Comparison of ENCODE assay signal across 14 mouse cellular contexts in genomic region chr5:132089496-132090250, GRCm38 (mm10).
DNase-seq lines count a peak whose midpoint lies in the region; ATAC-seq and TF ChIP-seq lines count a peak whose summit lies in the region.
"Had no signal": no experiment of that assay in that cellular context is flagged by ENCODE, and none has a peak within 500 bp of the region (broad histone marks: within the 10 kb centered on the region; RNA-seq: fewer than 3 reads in every experiment).

No protein-coding gene starts in this region.

- no peak overlapping the region for H3K9ac ChIP-seq in forebrain, embryonic 14.5 days (ENCODE audit: low read length)
- no peak overlapping the region for H3K9ac ChIP-seq in hindbrain, embryonic 12.5 days
- H3K9ac ChIP-seq in liver, embryonic 16.5 days (ENCODE audit: low read depth, low read length): no peak overlapping the region
- H3K9ac ChIP-seq: kidney, embryonic 15.5 days; limb, embryonic 13.5 days had no signal

- H3K36me3 ChIP-seq in forebrain, embryonic 14.5 days (ENCODE audit: control insufficient read depth, insufficient read depth, low read length): no peaks in the 10 kb centered on the region
- H3K36me3 ChIP-seq in hindbrain, embryonic 12.5 days: no peaks in the 10 kb centered on the region
- H3K36me3 ChIP-seq in liver, embryonic 16.5 days (ENCODE audit: control insufficient read depth, insufficient read depth): no peaks in the 10 kb centered on the region
- no peaks in the 10 kb centered on the region for H3K36me3 ChIP-seq in kidney, adult 2 months (ENCODE audit: control insufficient read depth, insufficient read depth, low read length)
- H3K36me3 ChIP-seq: kidney, embryonic 15.5 days; limb, embryonic 13.5 days had no signal

- peak overlapping the region; percentile 54 for H3K27ac ChIP-seq in layer of hippocampus, adult 2 months
- peak overlapping the region; percentile 22; the same call in 1 of the 2 replicates for H3K27ac ChIP-seq in forebrain, embryonic 14.5 days (ENCODE audit: low read depth, low read length)
- peak overlapping the region; percentile 44; the same call in 1 of the 2 replicates for H3K27ac ChIP-seq in hindbrain, embryonic 12.5 days
- H3K27ac ChIP-seq in liver, embryonic 16.5 days (ENCODE audit: low read length): no peak overlapping the region
- no peak overlapping the region for H3K27ac ChIP-seq in kidney, adult 2 months (ENCODE audit: insufficient read depth, low read depth, low read length)
- H3K27ac ChIP-seq: kidney, embryonic 15.5 days; limb, embryonic 13.5 days had no signal

- H3K4me3 ChIP-seq in layer of hippocampus, adult 2 months: no peak overlapping the region
- H3K4me3 ChIP-seq in forebrain, embryonic 14.5 days (ENCODE audit: low read depth, low read length): no peak overlapping the region
- H3K4me3 ChIP-seq in hindbrain, embryonic 12.5 days: no peak overlapping the region
- H3K4me3 ChIP-seq in liver, embryonic 16.5 days (ENCODE audit: low read depth, low read length): no peak overlapping the region
- no peak overlapping the region for H3K4me3 ChIP-seq in kidney, adult 2 months (ENCODE audit: insufficient read depth, low read depth, low read length)
- H3K4me3 ChIP-seq: kidney, embryonic 15.5 days; limb, embryonic 13.5 days; megakaryocyte, embryonic 14.5 days had no signal

- no peaks in the 10 kb centered on the region for H3K9me3 ChIP-seq in forebrain, embryonic 14.5 days (replicated peaks; ENCODE audit: control insufficient read depth, low read length)
- no peaks in the 10 kb centered on the region for H3K9me3 ChIP-seq in hindbrain, embryonic 12.5 days (replicated peaks)
- H3K9me3 ChIP-seq in liver, embryonic 16.5 days (replicated peaks; ENCODE audit: control insufficient read depth, low read length): no peaks in the 10 kb centered on the region
- H3K9me3 ChIP-seq: kidney, embryonic 15.5 days; limb, embryonic 13.5 days; megakaryocyte, embryonic 14.5 days had no signal

- DNase-seq in layer of hippocampus, adult 2 months (ENCODE audit: low spot score in 2 of 2): no peak
- DNase-seq in layer of hippocampus, adult 9-10 months (ENCODE audit: low spot score): no peak
- peak; percentile 55 for DNase-seq in forebrain, embryonic 14.5 days (ENCODE audit: low spot score)
- no peak for DNase-seq in kidney, adult 2 months
- no peak for DNase-seq in gastrocnemius, adult 8-10 months (ENCODE audit: low spot score in 2 of 2)
- DNase-seq: adrenal gland, adult 8-10 months; cerebellum, adult 8-10 months; heart, adult 18-20 months had no signal

- H3K4me2 ChIP-seq in forebrain, embryonic 14.5 days (ENCODE audit: low read length): no peak overlapping the region
- no peak overlapping the region for H3K4me2 ChIP-seq in hindbrain, embryonic 12.5 days (replicated peaks)
- no peak overlapping the region for H3K4me2 ChIP-seq in liver, embryonic 16.5 days (ENCODE audit: low read depth, low read length)
- H3K4me2 ChIP-seq: kidney, embryonic 15.5 days; limb, embryonic 13.5 days had no signal

- TF ChIP-seq POLR2A in kidney, adult 2 months (IDR thresholded peaks at IDR 0.05; ENCODE audit: low read depth, low read length): no peak

- peaks cover 13% of the 10 kb centered on the region for H3K4me1 ChIP-seq in forebrain, embryonic 14.5 days (ENCODE audit: control insufficient read depth, insufficient read depth, low read length)
- H3K4me1 ChIP-seq in hindbrain, embryonic 12.5 days: peaks cover 20% of the 10 kb centered on the region
- H3K4me1 ChIP-seq in liver, embryonic 16.5 days (ENCODE audit: control insufficient read depth, low read depth, low read length): no peaks in the 10 kb centered on the region
- H3K4me1 ChIP-seq in kidney, adult 2 months (ENCODE audit: control insufficient read depth, insufficient read depth, low read length): no peaks in the 10 kb centered on the region
- H3K4me1 ChIP-seq: kidney, embryonic 15.5 days; megakaryocyte, embryonic 14.5 days had no signal

- TF ChIP-seq CTCF in layer of hippocampus, adult 2 months (conservative IDR thresholded peaks at IDR 0.05): no peak
- TF ChIP-seq CTCF in kidney, adult 2 months (conservative IDR thresholded peaks at IDR 0.05; ENCODE audit: insufficient read depth, insufficient read length, low read depth, low read length): no peak

- 70% methylated on average over 10 of the region's 10 CpGs for WGBS in forebrain, embryonic 14.5 days
- WGBS in hindbrain, embryonic 12.5 days: 70% methylated on average over 10 of the region's 10 CpGs
- 64% methylated on average over 10 of the region's 10 CpGs for WGBS in liver, embryonic 16.5 days (ENCODE audit: insufficient replicate concordance)
- WGBS in kidney, adult 2 months: 88% methylated on average over 10 of the region's 10 CpGs

- no peaks in the 10 kb centered on the region for H3K27me3 ChIP-seq in forebrain, embryonic 14.5 days (replicated peaks; ENCODE audit: control insufficient read depth, insufficient read depth, low read length)
- H3K27me3 ChIP-seq in hindbrain, embryonic 12.5 days: no peaks in the 10 kb centered on the region
- H3K27me3 ChIP-seq in liver, embryonic 16.5 days (ENCODE audit: control insufficient read depth, insufficient read depth, low read depth, low read length): no peaks in the 10 kb centered on the region
- H3K27me3 ChIP-seq in kidney, adult 2 months (replicated peaks; ENCODE audit: control insufficient read depth, insufficient read depth, low read length): no peaks in the 10 kb centered on the region
- H3K27me3 ChIP-seq: kidney, embryonic 15.5 days; limb, embryonic 13.5 days had no signal

- peak; percentile 55; the same call in 1 of the 2 replicates for ATAC-seq in forebrain, embryonic 14.5 days
- peak; percentile 60; the same call in 1 of the 2 replicates for ATAC-seq in hindbrain, embryonic 12.5 days (ENCODE audit: low FRiP score)
- ATAC-seq in liver, embryonic 16.5 days (ENCODE audit: low read depth): peak; percentile 69; the same call in 1 of the 2 replicates
- ATAC-seq: lung, postnatal 0 days had no signal

Comparison
In these comparisons a context has a peak if more than half of its experiments do, and no peak if none do; other contexts are left out.
1. H3K27ac ChIP-seq: peak in layer of hippocampus, adult 2 months (single experiment), forebrain, embryonic 14.5 days (single experiment) and hindbrain, embryonic 12.5 days (single experiment); none in liver, embryonic 16.5 days (single experiment) and kidney, adult 2 months (single experiment).
2. Peak in every context shown above with its lines, with median percentiles within 50 percentile points of each other: ATAC-seq.